Mouse (Mus musculus) frontal cortex, adult (tissue): Measurements from ENCODE around the gene Acbd4.
A peak's percentile ranks its signal among the peaks of the same experiment; 100 is the strongest.

Source experiments
- ATAC-seq: cut with Nextera tagmentation; 2 replicates; pipeline ENCODE4 v1.9.2; 2017; ENCODE audit warnings: mild to moderate bottlenecking, moderate library complexity, mixed read lengths; ENCODE audit not compliant: low TSS enrichment

The Acbd4 gene

DNA sequence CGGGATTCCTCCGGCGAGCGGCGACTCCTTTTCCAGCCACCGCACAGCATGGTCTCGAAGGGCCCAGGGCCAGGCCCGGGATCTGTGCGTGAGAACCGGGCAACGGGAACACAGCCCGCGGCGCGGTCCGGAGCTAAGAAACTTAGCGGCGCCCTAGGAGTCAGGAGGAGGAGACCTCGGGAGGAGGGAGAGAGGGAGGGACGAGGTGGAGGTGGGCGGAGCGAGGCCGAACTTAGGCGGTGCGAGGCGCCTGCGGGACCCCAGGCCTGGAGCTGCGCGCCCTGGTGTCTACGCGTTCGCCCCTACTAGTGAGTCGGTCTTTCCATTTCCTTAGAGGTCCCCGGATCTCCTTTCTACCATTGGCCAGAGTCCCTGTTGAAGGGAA is at the start of gene Acbd4, which contains the start of gene Plcd3:
Acbd4 (plus strand) TSS at position 202 of the 385 bp plus-strand sequence.
Plcd3 (minus strand) TSS at position 178 of the 385 bp plus-strand sequence.
- ATAC-seq: peak; percentile 26; the same call in 1 of the 2 replicates

DNA sequence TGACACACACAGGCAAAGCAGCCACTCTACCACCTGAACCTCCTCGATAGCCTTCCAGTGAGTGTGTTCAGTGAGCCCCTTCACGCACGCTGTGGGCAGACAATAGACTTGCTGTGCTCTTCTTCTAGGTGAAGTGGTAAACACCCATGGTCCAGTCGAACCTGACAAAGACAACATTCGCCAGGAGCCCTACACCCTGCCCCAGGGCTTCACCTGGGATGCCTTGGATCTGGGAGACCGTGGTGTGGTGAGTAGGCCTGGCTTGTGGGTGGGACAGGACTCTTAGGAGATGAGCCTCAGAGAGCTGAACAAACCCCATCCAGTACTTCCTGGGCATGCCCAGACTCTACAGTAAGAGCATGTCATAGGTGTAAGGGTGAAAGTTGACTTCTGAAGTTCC is 49.4 kb upstream of the Acbd4 start:
- ATAC-seq: no peak

DNA sequence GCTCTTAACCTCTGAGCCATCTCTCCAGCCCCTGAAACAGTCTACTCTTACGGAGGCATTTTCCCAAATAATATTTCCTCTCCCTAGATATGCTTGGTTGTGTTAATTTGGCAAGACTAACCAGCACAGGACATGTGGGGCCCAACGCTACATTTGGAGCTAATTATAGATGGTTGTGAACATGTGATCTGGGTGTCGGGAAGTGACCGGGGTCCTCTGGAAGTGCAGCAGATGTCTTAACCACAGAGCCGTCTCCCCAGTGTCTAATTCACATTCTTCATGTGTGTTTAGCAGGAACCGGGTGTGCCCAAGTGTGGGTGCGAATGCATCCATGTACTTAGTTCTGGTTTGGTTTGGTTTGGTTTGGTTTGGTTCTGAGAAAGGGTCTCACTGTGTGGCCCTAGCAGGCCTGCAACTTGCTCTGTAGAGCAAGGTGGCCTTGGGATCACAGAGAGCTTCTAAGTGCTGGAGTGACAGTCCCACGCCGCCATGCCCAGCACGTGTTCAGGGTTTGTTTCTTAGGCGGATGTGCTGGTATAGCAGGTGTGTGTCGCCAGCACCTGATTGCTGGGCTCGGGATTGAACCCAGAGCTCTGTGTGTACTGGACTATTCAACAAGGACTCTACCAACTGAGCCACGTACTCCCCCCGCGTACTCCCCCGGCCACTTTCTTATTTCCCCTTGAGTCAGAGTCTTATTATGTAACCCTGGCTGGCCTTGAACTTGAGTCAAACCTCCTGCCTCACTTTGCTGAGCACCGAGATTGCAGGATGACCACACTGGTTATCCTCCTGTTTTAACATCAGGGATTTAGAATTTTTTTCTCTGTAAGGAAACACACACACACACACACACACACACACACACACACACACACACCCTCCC is 48.0 kb upstream of the Acbd4 start:
- no peak for ATAC-seq

DNA sequence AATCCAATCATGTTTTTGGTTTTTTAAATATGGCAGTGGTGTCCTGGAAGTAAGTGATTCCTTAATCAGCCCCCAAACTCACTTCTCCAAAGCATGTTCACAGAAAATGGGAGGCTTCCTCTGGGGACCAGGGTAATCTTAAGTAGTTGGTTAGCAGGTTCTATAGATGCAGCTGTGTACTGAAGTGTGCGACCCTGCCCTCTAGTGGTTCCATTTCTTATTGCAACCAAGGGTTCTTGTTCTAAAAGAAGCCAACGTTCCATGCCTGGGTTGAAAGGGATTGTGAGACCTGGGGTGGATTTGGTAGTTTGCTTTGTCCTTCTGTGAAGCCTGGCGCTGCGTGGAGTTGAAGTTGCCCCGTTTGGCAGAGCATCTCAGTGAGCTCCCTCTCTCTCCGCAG is 46.7 kb upstream of the Acbd4 start:
- peak; percentile 43; the same call in 1 of the 2 replicates for ATAC-seq

DNA sequence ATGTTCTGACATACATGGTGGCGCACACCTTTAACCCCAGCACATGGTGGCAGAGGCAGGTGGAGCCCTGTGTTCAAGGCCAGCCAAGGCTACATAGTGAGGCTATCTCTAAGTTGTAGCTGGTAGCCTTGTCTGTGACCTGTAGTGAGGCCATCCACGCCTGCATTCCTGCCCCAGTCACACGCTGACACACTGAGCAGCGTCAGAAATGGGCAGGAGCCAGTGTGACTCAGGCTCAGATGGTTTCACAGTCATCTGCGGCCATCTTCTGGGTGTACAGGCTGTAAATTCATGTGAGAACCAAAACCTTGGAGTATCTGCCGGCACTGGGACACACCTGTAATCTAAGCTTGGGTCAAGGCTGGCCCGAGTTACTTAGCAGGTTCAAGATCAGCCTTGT is 44.8 kb upstream of the Acbd4 start:
- ATAC-seq: no peak

DNA sequence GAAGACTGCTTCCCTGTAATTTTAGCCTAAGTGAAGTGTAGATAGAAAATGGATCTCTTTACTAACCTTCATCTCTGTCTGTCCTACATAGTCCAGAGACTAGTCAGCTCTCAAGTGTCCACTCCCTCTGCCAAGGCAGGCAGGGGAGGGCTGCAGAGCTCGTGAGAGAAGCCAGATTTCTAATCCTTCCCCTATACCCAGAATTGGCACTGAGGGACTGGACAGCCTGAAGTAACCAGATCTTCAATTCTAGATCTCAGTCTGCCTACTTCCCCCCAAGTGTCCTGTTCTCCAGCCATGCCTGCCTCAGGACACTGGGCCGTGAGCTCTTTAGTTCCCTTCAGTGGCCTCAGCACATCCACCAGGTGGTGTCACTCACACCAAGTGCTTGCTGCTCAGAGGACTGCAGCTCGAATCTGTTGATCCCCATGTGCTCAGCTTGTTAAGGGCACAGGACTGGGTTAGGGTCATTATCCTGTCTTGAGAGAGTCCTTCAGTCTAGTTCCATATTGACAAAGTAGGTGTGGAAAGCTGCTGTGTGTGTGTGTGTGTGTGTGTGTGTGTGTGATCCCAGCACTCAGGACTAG is 42.9 kb upstream of the Acbd4 start:
- no peak for ATAC-seq

DNA sequence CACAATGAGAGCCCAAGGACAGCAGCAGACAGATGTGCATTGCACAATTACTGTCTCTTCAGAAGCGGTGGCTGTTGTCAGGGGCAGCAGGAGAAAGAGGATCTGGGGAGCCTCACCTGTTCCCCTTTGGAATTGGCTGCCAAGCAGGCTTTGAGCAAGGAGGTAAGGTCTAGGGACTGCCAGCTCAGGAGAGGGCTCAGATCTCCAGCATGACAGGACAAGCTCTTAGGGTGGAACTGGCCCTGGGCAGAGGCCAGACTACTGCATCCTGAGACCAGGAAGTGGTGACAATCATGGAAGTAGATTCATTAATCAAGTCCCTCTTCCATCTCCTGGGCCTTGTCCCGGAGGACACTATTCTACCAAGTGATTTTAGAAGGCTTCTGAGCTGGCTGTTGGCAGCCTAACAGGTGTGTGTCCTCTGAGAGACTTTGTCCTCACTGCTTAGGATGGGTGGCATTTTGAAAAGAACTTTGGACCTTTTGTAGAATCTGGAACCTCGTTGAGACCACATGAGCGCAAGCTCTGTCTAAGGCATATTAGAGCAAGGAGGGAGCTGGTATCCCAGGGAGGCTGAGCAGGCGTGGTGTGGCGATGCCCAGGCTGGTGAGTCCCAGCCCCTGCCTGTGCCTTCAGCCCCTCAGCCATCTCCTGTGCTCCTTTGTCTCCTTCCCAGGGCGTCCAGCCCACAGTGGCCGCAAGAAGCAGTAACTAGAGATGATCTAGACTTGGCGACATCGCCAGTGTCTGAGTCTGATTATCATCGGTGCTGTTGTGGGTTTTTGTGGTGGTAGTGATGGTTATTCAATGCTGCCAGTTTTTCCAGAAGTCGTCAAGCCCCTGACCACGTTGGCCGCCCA is 35.1 kb upstream of the Acbd4 start:
- ATAC-seq: no peak

DNA sequence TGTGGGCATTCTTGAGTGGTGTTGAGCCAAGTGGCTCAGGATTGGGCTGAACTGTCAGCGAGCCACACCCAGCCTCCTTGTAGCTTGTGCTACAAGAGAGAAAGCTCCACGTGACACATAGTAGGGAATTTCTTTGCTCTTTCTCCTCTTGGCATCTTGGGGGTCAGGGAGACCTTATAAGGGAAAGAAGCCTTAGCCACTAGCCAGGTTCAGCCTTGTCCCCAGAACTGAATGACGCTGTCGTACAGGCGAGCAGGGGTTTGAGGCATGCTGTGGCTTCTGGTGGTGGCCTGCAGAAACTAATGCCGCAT is 34.5 kb upstream of the Acbd4 start:
- no peak for ATAC-seq

DNA sequence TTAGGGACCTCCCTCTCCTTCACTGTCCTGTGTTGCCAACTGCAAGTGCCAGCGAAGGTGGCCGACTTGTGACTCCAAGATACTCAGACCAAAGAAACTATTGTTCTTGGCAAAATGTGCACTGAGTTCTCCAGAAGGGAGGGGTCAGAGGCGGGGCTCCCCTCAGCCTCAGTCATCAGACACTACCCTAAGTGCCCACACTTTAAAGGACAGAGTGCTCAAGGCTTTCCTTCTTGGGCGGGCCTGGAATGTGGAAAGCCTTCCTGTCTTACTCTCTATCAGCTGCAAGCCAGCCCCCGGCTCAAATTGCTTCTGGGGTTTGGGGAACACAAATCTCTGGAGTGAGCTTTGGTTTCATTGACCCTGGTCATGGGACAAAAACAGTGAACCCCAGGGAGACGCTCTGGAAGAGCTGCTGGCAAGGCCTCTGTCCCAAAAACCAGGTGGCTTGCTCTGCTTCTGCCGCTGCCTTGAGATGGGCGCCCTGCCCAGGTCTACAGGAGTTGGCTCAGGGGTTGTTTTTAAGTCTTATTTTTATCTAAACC is 34.0 kb upstream of the Acbd4 start:
- ATAC-seq: no peak

DNA sequence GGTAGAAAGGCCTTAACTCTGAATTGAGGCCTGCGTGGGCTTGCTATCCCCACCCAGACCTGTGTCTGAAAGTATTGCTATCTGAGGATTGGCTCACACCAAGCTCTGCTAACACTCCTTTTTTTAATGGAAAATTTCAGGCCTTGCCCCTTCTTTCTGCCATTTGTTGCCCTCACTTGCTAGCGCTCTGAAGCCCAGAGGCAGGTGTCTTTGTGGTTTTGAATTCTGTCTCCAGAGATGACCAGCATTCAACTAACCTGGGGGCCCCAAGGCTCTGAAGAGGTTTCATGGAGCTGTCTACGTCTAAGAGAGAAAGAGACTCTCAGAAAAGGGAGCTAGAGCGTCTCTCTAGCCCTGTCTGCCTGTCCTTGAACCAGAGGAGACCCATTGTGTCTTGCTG is 33.2 kb upstream of the Acbd4 start:
- no peak for ATAC-seq

DNA sequence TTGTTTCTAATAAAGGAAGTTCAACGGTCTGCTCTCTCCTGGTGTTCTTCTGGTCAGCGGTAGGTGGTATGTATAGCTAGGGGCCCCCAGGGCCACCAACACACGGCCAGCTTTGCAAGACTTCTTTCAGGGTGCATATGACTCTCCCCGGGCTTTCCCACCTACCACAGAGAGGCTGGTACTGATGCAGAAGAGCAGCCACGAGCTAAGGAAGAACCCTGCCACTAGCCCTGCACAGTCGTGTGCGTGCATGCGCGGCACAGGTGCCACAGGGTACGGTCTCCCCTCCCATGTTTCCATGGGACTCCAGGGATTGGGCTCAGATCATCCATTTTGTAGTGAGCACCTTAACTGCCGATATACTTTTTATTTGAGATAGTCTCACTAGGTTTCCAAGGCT is 32.6 kb upstream of the Acbd4 start:
- ATAC-seq: no peak

DNA sequence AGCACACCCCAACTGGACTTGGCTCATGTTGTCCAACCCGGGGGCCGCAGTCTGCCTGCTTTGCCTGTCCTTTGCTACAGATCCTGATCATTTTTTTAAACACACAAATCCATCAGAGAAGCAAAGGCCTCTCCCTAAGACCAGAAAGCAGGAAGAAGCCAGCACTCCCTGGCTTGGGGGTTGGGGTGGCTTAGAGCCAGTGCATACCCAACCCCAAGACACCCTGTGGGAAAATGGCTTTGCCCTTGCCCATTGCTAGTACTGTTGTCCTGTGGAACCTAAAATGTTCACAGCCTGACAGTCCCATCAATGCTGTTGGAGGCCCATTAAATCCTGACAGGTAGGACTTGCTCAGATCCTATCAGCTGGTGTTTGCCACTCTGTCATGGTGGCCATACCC is 31.8 kb upstream of the Acbd4 start:
- ATAC-seq: no peak

DNA sequence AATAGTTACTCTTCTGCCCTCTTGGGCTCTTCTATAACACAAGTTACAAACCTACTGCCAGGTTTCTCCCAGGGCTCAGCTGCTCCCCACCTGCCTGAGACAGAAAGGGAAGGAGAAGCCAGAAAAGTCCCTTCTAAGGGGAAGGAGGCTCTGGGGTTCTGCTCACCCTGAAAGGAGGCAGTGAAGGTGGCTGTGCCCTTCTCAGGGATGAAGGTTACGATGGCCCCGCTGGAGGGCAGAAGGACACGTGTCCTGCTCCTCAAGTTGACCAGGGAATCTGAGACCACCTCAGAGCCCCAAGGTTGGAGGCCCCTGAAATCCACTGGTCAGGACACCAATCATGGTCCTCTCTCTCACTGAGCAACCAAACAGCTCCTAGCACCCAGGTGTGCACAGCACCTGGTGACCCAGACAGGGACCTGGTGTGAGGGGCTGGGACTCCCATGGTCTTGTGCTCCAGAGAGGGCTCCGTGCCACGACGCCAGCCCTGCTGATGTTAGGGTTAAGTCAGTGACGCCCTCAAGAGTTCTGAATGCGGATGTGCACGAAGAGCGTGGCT is 31.1 kb upstream of the Acbd4 start:
- no peak for ATAC-seq

DNA sequence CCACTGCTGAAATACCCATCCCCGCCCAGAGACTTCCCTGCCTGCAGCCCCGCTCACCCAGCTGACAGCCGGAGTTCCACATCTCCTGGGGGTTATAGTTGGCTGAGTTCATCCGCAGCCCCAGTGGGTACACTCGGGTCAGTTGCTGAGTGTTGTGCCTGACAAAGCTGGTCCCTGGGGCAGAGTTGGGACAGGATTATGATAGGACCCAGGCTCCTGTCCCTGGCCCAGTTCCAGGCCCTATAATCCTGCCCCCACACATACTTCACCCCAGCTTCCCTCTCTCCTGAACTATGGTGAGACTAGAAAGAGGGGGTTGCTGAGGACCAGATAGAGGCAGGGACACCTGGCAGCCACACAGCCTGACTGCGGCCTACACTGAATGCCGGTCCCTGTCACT is 27.8 kb upstream of the Acbd4 start:
- ATAC-seq: no peak

DNA sequence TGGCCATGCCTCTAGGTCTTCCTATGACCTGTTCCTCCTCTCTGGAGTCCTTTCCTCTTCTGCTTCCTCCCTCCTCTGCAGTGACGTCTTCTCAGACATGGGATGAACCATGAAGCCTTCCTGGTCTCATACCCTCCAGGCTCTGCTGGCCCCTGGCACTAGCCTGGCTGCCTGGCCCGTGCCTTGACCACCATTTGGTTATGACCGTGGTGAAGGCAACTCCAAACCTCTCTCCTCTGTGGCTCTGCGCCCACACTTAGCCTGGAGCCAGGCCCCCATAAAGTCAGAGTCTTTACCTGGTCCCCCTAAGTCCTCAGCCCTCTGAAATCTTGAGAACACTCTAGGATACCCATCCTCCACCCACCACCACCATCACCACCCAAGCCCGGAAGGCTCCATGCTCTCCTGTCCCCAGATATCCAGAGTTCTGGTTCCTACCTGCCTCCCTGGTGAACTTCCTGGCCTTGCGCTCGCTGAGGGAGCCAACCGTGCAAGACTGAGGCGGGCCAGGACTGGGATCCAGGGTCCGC is 27.3 kb upstream of the Acbd4 start:
- no peak for ATAC-seq

DNA sequence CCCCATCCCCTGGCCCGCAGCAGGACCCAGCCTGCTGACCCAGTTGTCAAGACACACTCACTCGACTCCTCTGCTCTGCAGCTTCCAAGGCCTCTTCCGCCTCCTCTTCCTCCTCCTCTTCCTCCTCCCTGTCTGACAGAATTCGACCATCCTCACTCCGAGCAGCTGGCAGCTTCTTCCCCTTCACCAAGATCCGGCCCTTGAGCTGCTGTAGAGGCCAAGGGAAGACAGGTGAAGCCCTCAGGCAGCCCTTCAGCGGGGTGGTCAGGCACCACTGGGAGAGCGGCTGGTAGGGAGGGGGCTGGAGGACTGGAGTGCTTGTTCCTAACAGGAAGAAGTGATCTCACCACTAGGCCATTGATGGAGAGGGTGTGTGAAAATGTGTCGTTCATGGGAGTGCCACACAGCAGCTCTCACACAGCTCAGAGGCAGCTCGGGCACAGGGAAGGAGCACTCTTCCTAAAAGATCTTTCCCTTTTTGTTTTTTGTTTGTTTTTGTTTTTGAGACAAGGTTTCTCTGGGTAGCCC is 26.6 kb upstream of the Acbd4 start:
- peak; percentile 18; the same call in 1 of the 2 replicates for ATAC-seq

DNA sequence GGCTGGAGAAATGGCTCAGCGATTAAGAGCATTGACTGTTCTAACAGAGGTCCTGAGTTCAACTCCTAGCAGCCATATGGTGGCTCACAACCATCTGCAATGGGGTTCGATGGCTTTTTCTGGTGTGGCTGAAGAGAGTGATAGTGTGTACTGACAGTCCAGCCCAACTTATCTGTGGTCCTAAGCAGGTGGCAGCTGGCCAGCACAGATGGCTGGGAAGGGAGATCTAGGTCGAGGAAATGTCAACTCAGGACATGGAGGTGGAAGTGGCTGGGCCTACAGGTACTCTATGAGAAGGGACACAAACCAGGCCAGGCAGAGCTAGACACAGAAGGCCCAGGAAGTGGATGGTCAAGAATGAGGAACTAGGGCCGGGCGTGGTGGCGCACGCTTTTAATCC is 25.5 kb upstream of the Acbd4 start:
- no peak for ATAC-seq

DNA sequence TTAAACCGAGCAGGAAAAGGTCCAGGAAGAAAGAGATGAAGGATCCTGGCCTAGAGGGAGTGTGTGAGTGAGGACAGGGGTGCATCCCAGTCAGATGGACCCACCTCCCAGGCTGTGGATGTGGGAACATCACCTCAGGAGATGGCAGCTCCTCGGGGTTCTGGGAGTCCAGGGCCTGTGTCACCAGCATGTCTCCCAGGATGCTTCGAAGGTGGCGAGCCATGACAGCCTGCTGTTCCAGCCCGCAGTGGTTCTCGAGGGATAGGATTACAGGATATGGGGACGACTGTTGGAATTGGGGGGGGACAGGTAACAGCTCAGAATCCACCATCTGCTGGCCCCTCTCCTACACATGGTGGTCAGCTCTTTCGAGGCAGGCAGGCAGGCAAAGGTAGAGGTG is 24.9 kb upstream of the Acbd4 start:
- ATAC-seq: no peak

DNA sequence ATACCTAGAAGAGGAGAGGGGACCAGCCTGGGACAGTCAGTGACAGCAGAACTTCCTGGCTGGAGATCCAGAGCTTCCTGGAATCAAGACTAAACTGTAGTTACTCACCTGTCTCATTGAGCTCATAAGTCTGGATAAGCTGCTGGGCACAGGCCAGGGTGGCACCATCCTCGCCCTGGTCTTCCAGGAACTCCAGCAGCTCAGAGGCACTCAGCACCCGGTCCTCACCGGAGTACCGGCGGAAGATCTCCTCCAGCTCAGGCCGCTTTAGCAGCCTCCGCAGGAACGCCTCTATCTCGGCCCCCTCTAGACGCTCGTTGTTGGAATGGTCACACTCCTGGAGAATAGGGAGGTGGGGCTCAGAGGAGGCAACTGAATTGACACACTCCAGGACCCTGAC is 23.4 kb upstream of the Acbd4 start:
- ATAC-seq: no peak

DNA sequence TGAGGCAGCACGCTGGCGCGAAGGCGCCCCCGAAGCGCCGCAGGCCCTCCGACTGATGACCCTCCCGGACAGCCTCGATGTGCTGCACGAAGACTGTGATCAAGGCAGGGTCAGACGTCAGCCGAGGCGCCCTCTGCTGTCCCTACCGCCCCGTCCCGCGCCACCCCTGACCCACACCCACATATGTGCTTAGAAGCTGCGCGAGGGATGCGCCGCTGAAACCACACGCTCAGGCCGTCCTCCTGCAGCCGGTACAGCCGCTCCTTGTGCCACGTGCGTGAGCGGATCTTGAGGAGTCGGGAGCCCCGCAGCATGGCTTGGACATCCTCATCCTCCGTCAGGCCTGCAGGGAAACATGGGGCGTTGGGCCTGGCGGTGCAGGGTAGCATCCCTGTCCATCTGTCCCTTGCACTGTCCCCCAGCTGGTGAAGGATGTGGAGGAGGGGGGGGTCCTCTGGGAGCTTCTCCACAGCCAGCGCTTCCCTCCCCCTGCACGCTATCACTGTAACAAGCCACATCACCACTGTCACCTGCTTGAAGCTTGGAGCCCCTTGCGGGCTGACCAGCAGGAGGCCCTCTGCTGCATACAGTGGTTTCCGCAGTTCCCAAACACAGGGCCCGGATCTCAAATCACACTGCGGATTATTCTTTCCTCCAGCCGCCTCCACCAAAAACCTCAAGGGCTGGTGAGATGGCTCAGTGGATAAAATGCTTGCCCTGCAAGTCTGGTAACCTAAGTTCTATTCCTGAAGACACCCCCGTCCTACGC is 21.0 kb upstream of the Acbd4 start:
- peak; percentile 62; the same call in 1 of the 2 replicates for ATAC-seq

DNA sequence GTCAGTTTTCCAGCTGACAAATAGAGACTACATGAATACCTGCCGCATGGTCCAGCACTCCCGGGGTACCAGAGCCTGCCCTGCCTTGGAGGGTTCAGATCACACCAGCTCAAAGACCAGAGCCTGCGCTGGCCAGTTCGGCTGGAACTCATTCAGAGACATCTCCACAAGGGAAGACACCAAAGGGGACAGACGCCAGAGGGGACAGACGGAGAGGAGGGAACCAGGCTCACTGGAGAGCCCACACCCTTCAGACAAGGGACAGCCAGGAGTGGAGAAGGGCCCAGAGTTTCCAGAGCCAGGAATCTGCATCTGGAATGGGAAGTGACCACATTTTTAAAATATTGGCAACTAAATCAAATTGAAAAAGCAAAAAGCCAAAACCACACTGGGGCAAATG is 19.9 kb upstream of the Acbd4 start:
- ATAC-seq: no peak
